In genomic region chr14:54528446-54529111, GRCm38 (mm10) we compare ENCODE assay signal across 8 mouse cellular contexts. TPM values are rescaled to one million over a fixed set of nuclear protein-coding genes. Genes with fewer than 3 reads are reported as not detected.
DNase-seq lines count a peak whose midpoint lies in the region; ATAC-seq lines count a peak whose summit lies in the region.

No protein-coding gene starts in this region.

- no peaks in the 10 kb centered on the region for H3K9me3 ChIP-seq in hindbrain, embryonic 15.5 days

- no peaks in the 10 kb centered on the region for H3K27me3 ChIP-seq in hindbrain, embryonic 15.5 days

- WGBS in hindbrain, embryonic 15.5 days: 12% methylated on average over 17 of the region's 17 CpGs

- peak overlapping the region; percentile 60 for H3K4me2 ChIP-seq in hindbrain, embryonic 15.5 days

- peak overlapping the region; percentile 76 for H3K27ac ChIP-seq in hindbrain, embryonic 15.5 days (replicated peaks)

- peak; percentile 69; the same call in 1 of the 2 replicates for ATAC-seq in hindbrain, embryonic 15.5 days (ENCODE audit: low FRiP score, low read depth)

- peak; percentile 88 for DNase-seq in NIH3T3 (ENCODE audit: low read depth)
- DNase-seq in cerebellum, postnatal 14 days: peak; percentile 94 to 95
- peak; percentile 83 to 90 for DNase-seq in frontal cortex, postnatal 36 days (ENCODE audit: low spot score in 2 of 2)
- peak; percentile 75 to 85 for DNase-seq in layer of hippocampus, postnatal 36 days
- DNase-seq in lung, postnatal 4 days: peak; percentile 71 to 89
- DNase-seq in retina, postnatal 7 days (ENCODE audit: low read depth, low spot score): peak; percentile 75
- peak; percentile 50 for DNase-seq in urinary bladder, adult 2 months (ENCODE audit: low spot score)

- no peak overlapping the region for H3K4me3 ChIP-seq in hindbrain, embryonic 15.5 days

- peaks cover 19% of the 10 kb centered on the region for H3K4me1 ChIP-seq in hindbrain, embryonic 15.5 days (replicated peaks)

- no peak overlapping the region for H3K9ac ChIP-seq in hindbrain, embryonic 15.5 days

- H3K36me3 ChIP-seq in hindbrain, embryonic 15.5 days: no peaks in the 10 kb centered on the region

RNA-seq across cellular contexts. Expression of gene Prmt5, which starts 11.3 kb away (rescaled TPM):
- 89.7 and 101 TPM in 2 replicates for polyA plus RNA-seq in hindbrain, embryonic 15.5 days (2015; fragmentation: Nextera tagmentation; extraction: Ambion mirVana)
- 10 to 100 TPM; 51.7 to 57.1 TPM for total RNA-seq in layer of hippocampus, postnatal 36 days (2021)
- polyA plus RNA-seq in urinary bladder, adult 2 months (2012; rRNA removed): 38.1 and 40.2 TPM in 2 replicates

RNA-seq across cellular contexts. Expression of gene Haus4, which starts 25.8 kb away (rescaled TPM):
- polyA plus RNA-seq in hindbrain, embryonic 15.5 days (2015; fragmentation: Nextera tagmentation; extraction: Ambion mirVana): 19.0 TPM in 2 replicates
- 1 to 10 TPM; 4.0 to 5.3 TPM for total RNA-seq in layer of hippocampus, postnatal 36 days (2021)
- polyA plus RNA-seq in urinary bladder, adult 2 months (2012; rRNA removed): 14.1 and 14.2 TPM in 2 replicates

RNA-seq across cellular contexts. Expression of gene Ajuba, which starts 48.8 kb away (rescaled TPM):
- polyA plus RNA-seq in hindbrain, embryonic 15.5 days (2015; fragmentation: Nextera tagmentation; extraction: Ambion mirVana): 8.7 and 9.6 TPM in 2 replicates
- total RNA-seq in layer of hippocampus, postnatal 36 days (2021): 1 to 10 TPM in 1 of 2 experiments, under 1 TPM in 1; 0.95 to 1.5 TPM
- 38.5 and 43.1 TPM in 2 replicates for polyA plus RNA-seq in urinary bladder, adult 2 months (2012; rRNA removed)

RNA-seq across cellular contexts. Expression of gene Rem2, which starts 52.7 kb away (rescaled TPM):
- polyA plus RNA-seq in hindbrain, embryonic 15.5 days (2015; fragmentation: Nextera tagmentation; extraction: Ambion mirVana): 39.7 and 42.2 TPM in 2 replicates
- total RNA-seq in layer of hippocampus, postnatal 36 days (2021): 10 to 100 TPM; 20.7 to 23.8 TPM
- 0.28 and 0.32 TPM in 2 replicates for polyA plus RNA-seq in urinary bladder, adult 2 months (2012; rRNA removed)
